Mouse (Mus musculus): ENCODE measurements around the gene Gnb3. TPM values are rescaled to one million over a fixed set of nuclear protein-coding genes. Genes with fewer than 3 reads are reported as not detected.
"Not testable (repeated sequence)": the region's sequence is repeated elsewhere in the genome, so short reads cannot be mapped to it uniquely, and the experiment has no call there.

Gnb3 gene
- polyA plus RNA-seq, 1 experiment, result 4.0 TPM

- Histone ChIP-seq H3K4me3 (ENCODE audit: control insufficient read depth, insufficient read depth, low read length) (peak overlapping the region; percentile 60), H3K27me3 (ENCODE audit: control insufficient read depth, insufficient read depth, low read length) (no peaks in the 10 kb centered on the region), H3K36me3 (ENCODE audit: control insufficient read depth, insufficient read depth, low read length) (peaks cover 9% of the 10 kb centered on the region; the same call in 1 of the 2 replicates), H3K4me1 (replicated peaks; ENCODE audit: control insufficient read depth, insufficient read depth, low read length) (peaks cover 29% of the 10 kb centered on the region), H3K27ac (ENCODE audit: control insufficient read depth, insufficient read depth, low read length) (no peak overlapping the region)
- DNase-seq, result peak; percentile 65
- TF ChIP-seq POLR2A (IDR thresholded peaks at IDR 0.05; ENCODE audit: control insufficient read depth, extremely low read depth, insufficient read depth, low read length, poor library complexity) (no peak), CTCF (IDR thresholded peaks at IDR 0.05; ENCODE audit: borderline replicate concordance, control insufficient read depth, extremely low read depth, insufficient read depth, low read length, poor library complexity) (no peak)
- WGBS, result under 1% methylated on average over 18 of the region's 18 CpGs
Observed at GRCm38 (mm10) chr6:124813496-124813895, 26.6 kb downstream of the Gnb3 start.

GRCm38 (mm10) chr6:124812848-124813247 is 27.2 kb downstream of the Gnb3 start:
- H3K36me3 ChIP-seq (ENCODE audit: control insufficient read depth, insufficient read depth, low read length), result peaks cover 7% of the 10 kb centered on the region; the same call in 1 of the 2 replicates

GRCm38 (mm10) chr6:124811701-124812560 is 28.1 kb downstream of the Gnb3 start:
- no peak for DNase-seq
- WGBS, result 96% methylated on average over 24 of the region's 24 CpGs
- Histone ChIP-seq H3K27ac (ENCODE audit: control insufficient read depth, insufficient read depth, low read length) (no peak overlapping the region), H3K36me3 (ENCODE audit: control insufficient read depth, insufficient read depth, low read length) (no peaks in the 10 kb centered on the region; the same call in 1 of the 2 replicates), H3K27me3 (ENCODE audit: control insufficient read depth, insufficient read depth, low read length) (no peaks in the 10 kb centered on the region), H3K4me3 (ENCODE audit: control insufficient read depth, insufficient read depth, low read length) (no peak overlapping the region), H3K4me1 (replicated peaks; ENCODE audit: control insufficient read depth, insufficient read depth, low read length) (peaks cover 29% of the 10 kb centered on the region)
- TF ChIP-seq POLR2A (IDR thresholded peaks at IDR 0.05; ENCODE audit: control insufficient read depth, extremely low read depth, insufficient read depth, low read length, poor library complexity) (no peak), CTCF (IDR thresholded peaks at IDR 0.05; ENCODE audit: borderline replicate concordance, control insufficient read depth, extremely low read depth, insufficient read depth, low read length, poor library complexity) (no peak)

More at GRCm38 (mm10) chr6:124812848-124813247, 27.2 kb downstream of the Gnb3 start:
- Histone ChIP-seq H3K27ac (ENCODE audit: control insufficient read depth, insufficient read depth, low read length) (no peak overlapping the region), H3K4me1 (replicated peaks; ENCODE audit: control insufficient read depth, insufficient read depth, low read length) (peaks cover 29% of the 10 kb centered on the region), H3K4me3 (ENCODE audit: control insufficient read depth, insufficient read depth, low read length) (peak overlapping the region; percentile 60), H3K27me3 (ENCODE audit: control insufficient read depth, insufficient read depth, low read length) (no peaks in the 10 kb centered on the region)
- DNase-seq, result no peak
- WGBS, result 51% methylated on average over 9 of the region's 9 CpGs
- no peak for TF ChIP-seq CTCF (IDR thresholded peaks at IDR 0.05; ENCODE audit: borderline replicate concordance, control insufficient read depth, extremely low read depth, insufficient read depth, low read length, poor library complexity)
- no peak for TF ChIP-seq POLR2A (IDR thresholded peaks at IDR 0.05; ENCODE audit: control insufficient read depth, extremely low read depth, insufficient read depth, low read length, poor library complexity)

- TF ChIP-seq POLR2A (IDR thresholded peaks at IDR 0.05; ENCODE audit: control insufficient read depth, extremely low read depth, insufficient read depth, low read length, poor library complexity) (no peak), CTCF (IDR thresholded peaks at IDR 0.05; ENCODE audit: borderline replicate concordance, control insufficient read depth, extremely low read depth, insufficient read depth, low read length, poor library complexity) (no peak)
- no peak overlapping the region for H3K27ac ChIP-seq (ENCODE audit: control insufficient read depth, insufficient read depth, low read length)
- no peak overlapping the region for H3K4me3 ChIP-seq (ENCODE audit: control insufficient read depth, insufficient read depth, low read length)
- DNase-seq, result no peak
- WGBS, result 94% methylated on average over 4 of the region's 4 CpGs
- no peaks in the 10 kb centered on the region for H3K36me3 ChIP-seq (ENCODE audit: control insufficient read depth, insufficient read depth, low read length)
- H3K27me3 ChIP-seq (ENCODE audit: control insufficient read depth, insufficient read depth, low read length), result no peaks in the 10 kb centered on the region
- peaks cover 29% of the 10 kb centered on the region for H3K4me1 ChIP-seq (replicated peaks; ENCODE audit: control insufficient read depth, insufficient read depth, low read length)
Observed at GRCm38 (mm10) chr6:124811403-124811665, 28.7 kb downstream of the Gnb3 start.

DNA sequence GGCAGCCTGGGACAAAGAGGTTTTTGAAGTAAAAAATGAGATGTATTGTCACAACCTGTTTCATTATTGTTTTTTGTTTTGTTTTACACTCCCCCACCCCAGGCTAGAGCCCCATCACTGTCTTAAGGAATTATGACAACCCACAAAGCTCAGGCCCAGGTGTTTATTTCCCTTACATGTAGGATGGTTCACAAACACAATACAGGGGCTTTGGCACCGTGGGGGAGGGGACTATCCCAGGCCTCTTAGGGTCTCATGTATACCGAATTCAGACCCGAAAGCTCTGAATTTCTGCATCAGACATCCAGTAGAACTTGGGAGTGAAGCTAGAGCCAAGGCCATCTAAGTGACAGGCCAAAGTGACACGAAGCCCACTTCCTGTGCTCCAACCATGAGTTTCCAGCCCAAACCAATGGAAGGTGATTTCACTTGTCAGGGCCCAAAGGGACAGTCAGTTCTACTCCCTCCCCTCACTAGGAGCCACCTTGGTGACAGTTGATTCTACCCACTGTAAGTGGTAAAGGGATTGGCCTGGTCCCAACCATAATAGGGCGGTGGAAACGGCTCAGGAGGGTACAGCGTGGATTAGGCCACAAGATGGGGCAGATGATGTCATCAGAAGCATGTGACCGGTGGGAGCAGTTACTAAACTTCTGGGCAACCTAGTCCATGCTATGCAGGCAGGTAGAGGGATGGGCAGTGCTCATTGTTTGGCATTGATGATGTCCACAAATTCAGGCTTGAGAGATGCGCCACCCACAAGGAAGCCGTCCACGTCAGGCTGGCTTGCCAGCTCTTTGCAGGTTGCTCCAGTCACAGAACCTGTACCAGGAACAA is 29.3 kb downstream of the Gnb3 start:
- not testable (repeated sequence) for H3K36me3 ChIP-seq (ENCODE audit: control insufficient read depth, insufficient read depth, low read length); H3K27me3 ChIP-seq (ENCODE audit: control insufficient read depth, insufficient read depth, low read length); H3K4me3 ChIP-seq (ENCODE audit: control insufficient read depth, insufficient read depth, low read length); DNase-seq; H3K27ac ChIP-seq (ENCODE audit: control insufficient read depth, insufficient read depth, low read length)
- peaks cover 29% of the 10 kb centered on the region for H3K4me1 ChIP-seq (replicated peaks; ENCODE audit: control insufficient read depth, insufficient read depth, low read length)
- 94% methylated on average over 11 of the region's 11 CpGs for WGBS

GRCm38 (mm10) chr6:124809775-124810538 is 30.1 kb downstream of the Gnb3 start:
- no peak for DNase-seq
- Histone ChIP-seq H3K4me3 (ENCODE audit: control insufficient read depth, insufficient read depth, low read length) (peak overlapping the region; percentile 55; the same call in 1 of the 2 replicates), H3K4me1 (replicated peaks; ENCODE audit: control insufficient read depth, insufficient read depth, low read length) (peaks cover 33% of the 10 kb centered on the region), H3K36me3 (ENCODE audit: control insufficient read depth, insufficient read depth, low read length) (no peaks in the 10 kb centered on the region), H3K27ac (ENCODE audit: control insufficient read depth, insufficient read depth, low read length) (no peak overlapping the region), H3K27me3 (ENCODE audit: control insufficient read depth, insufficient read depth, low read length) (no peaks in the 10 kb centered on the region)
- 84% methylated on average over 14 of the region's 14 CpGs for WGBS
- TF ChIP-seq CTCF (IDR thresholded peaks at IDR 0.05; ENCODE audit: borderline replicate concordance, control insufficient read depth, extremely low read depth, insufficient read depth, low read length, poor library complexity), result no peak
- TF ChIP-seq POLR2A (IDR thresholded peaks at IDR 0.05; ENCODE audit: control insufficient read depth, extremely low read depth, insufficient read depth, low read length, poor library complexity), result no peak
